Mouse (Mus musculus) lung, postnatal 0 days (tissue): ENCODE data around the gene Lbr. TPM values are rescaled to one million over a fixed set of nuclear protein-coding genes. Genes with fewer than 3 reads are reported as not detected.

Experiments
- ATAC-seq: fragments of 200-750 bp; cut with Nextera tagmentation; 2 replicates; pipeline ENCODE4 v1.8.0; 2017; ENCODE audit warnings: moderate library complexity
- DNase-seq: peaks from one replicate; pipeline ENCODE4 v3.0.0-alpha.2; 2016; ENCODE audit warnings: low spot score
- H3K27ac ChIP-seq: fragments of 300-500 bp; sonication (generic); 2 replicates; pipeline ENCODE4 v1.5.1; 2014; ENCODE audit warnings: antibody characterized with exemption, mild to moderate bottlenecking, low read length, mixed read lengths
- H3K27me3 ChIP-seq: fragments of 300-500 bp; sonication (generic); replicated peaks from 2 replicates; pipeline ENCODE4 v1.6.1; 2014; ENCODE audit warnings: low read length, mixed read lengths; ENCODE audit not compliant: insufficient read depth
- H3K36me3 ChIP-seq: fragments of 300-500 bp; sonication (generic); 2 replicates; pipeline ENCODE4 v1.6.1; 2014; ENCODE audit warnings: low read length, mixed read lengths; ENCODE audit not compliant: insufficient read depth
- H3K4me1 ChIP-seq: fragments of 300-500 bp; sonication (generic); 2 replicates; pipeline ENCODE4 v1.6.1; 2014; ENCODE audit warnings: antibody characterized with exemption, low read depth, low read length, mixed read lengths; ENCODE audit not compliant: insufficient read depth
- H3K4me2 ChIP-seq: fragments of 300-500 bp; sonication (generic); replicated peaks from 2 replicates; pipeline ENCODE4 v1.6.1; 2014; ENCODE audit warnings: low read depth, mild to moderate bottlenecking, low read length, moderate library complexity, mixed read lengths
- H3K4me3 ChIP-seq: fragments of 300-500 bp; sonication (generic); 2 replicates; pipeline ENCODE4 v1.5.1; 2014; ENCODE audit warnings: low read depth, low read length
- H3K9ac ChIP-seq: fragments of 300-500 bp; sonication (generic); replicated peaks from 2 replicates; pipeline ENCODE4 v1.6.1; 2014; ENCODE audit warnings: low read depth, mild to moderate bottlenecking
- H3K9me3 ChIP-seq: fragments of 300-500 bp; sonication (generic); 2 replicates; pipeline ENCODE4 v1.6.1; 2016; ENCODE audit warnings: low read length, mixed read lengths
- CTCF ChIP-seq: IDR thresholded peaks from 2 replicates; pipeline ENCODE4 v1.5.1; 2016; ENCODE audit warnings: antibody characterized with exemption, mild to moderate bottlenecking
- EP300 ChIP-seq: IDR thresholded peaks from 2 replicates; pipeline ENCODE4 v1.6.1; 2016; ENCODE audit warnings: antibody characterized with exemption, mild to moderate bottlenecking, control low read depth
- WGBS: fragments of 180-500 bp; shearing (Covaris S2); extraction: QIAGEN DNeasy Blood & Tissue Kit; methylation state at CpG from one replicate; pipeline ENCODE4 v1.1.7; 2014; 5-methylcytosine and 5-hydroxymethylcytosine counted together
- polyA plus RNA-seq: library from polyadenylated mRNA; unstranded; fragments of >200 nt; fragmentation: Nextera tagmentation; extraction: Ambion mirVana; gene quantifications from 2 replicates; pipeline ENCODE4 v1.2.1, GENCODE M21; 2015

The Lbr gene
- polyA plus RNA-seq, 1 experiment from 2014 or later = 51.7 TPM

- Histone ChIP-seq H3K4me2 (no peak overlapping the region), H3K9ac (no peak overlapping the region), H3K9me3 (no peaks in the 10 kb centered on the region), H3K27ac (no peak overlapping the region), H3K4me1 (no peaks in the 10 kb centered on the region), H3K36me3 (peaks cover 36% of the 10 kb centered on the region), H3K4me3 (no peak overlapping the region), H3K27me3 (no peaks in the 10 kb centered on the region)
- 69% methylated on average over 6 of the region's 6 CpGs for WGBS
- DNase-seq (no peak), ATAC-seq (no peak)
- TF ChIP-seq CTCF (no peak), EP300 (no peak)
Measured at GRCm38 (mm10) chr1:181833143-181833542, 9.7 kb downstream of the Lbr start.

GRCm38 (mm10) chr1:181832720-181833119 lies 10.1 kb downstream of the Lbr start:
- ATAC-seq (no peak), DNase-seq (no peak)
- Histone ChIP-seq H3K27me3 (no peaks in the 10 kb centered on the region), H3K9ac (no peak overlapping the region), H3K4me3 (no peak overlapping the region), H3K27ac (no peak overlapping the region), H3K4me2 (no peak overlapping the region), H3K36me3 (peaks cover 40% of the 10 kb centered on the region), H3K9me3 (no peaks in the 10 kb centered on the region), H3K4me1 (no peaks in the 10 kb centered on the region)
- 89% methylated on average over 5 of the region's 5 CpGs for WGBS
- no peak for TF ChIP-seq CTCF
- no peak for TF ChIP-seq EP300

GRCm38 (mm10) chr1:181828365-181828764 lies 14.5 kb downstream of the Lbr start:
- no peak overlapping the region for H3K4me2 ChIP-seq
- H3K9ac ChIP-seq = no peak overlapping the region
- H3K27ac ChIP-seq = no peak overlapping the region
- no peaks in the 10 kb centered on the region for H3K4me1 ChIP-seq
- DNase-seq (no peak), ATAC-seq (no peak)
- 91% methylated on average over 5 of the region's 5 CpGs for WGBS
- H3K4me3 ChIP-seq = no peak overlapping the region
- TF ChIP-seq EP300 (no peak), CTCF (peak; percentile 55)
- H3K27me3 ChIP-seq = no peaks in the 10 kb centered on the region
- no peaks in the 10 kb centered on the region for H3K9me3 ChIP-seq
- H3K36me3 ChIP-seq = peaks cover 51% of the 10 kb centered on the region

- Histone ChIP-seq H3K9ac (no peak overlapping the region), H3K9me3 (no peaks in the 10 kb centered on the region), H3K27me3 (no peaks in the 10 kb centered on the region), H3K36me3 (peaks cover 48% of the 10 kb centered on the region), H3K27ac (no peak overlapping the region), H3K4me3 (no peak overlapping the region), H3K4me1 (no peaks in the 10 kb centered on the region), H3K4me2 (no peak overlapping the region)
- WGBS = 95% methylated on average over 7 of the region's 7 CpGs
- no peak for TF ChIP-seq EP300
- TF ChIP-seq CTCF = no peak
- DNase-seq = no peak
- no peak for ATAC-seq
Measured at GRCm38 (mm10) chr1:181826716-181827115, 16.1 kb downstream of the Lbr start.

- 84% methylated on average over 18 of the region's 18 CpGs for WGBS
- no peaks in the 10 kb centered on the region for H3K9me3 ChIP-seq
- no peak for TF ChIP-seq EP300
- ATAC-seq (no peak), DNase-seq (no peak)
- peaks cover 19% of the 10 kb centered on the region for H3K36me3 ChIP-seq
- H3K4me1 ChIP-seq = no peaks in the 10 kb centered on the region
- no peaks in the 10 kb centered on the region for H3K27me3 ChIP-seq
- no peak overlapping the region for H3K4me3 ChIP-seq
- no peak overlapping the region for H3K27ac ChIP-seq
- H3K4me2 ChIP-seq = no peak overlapping the region
- H3K9ac ChIP-seq = no peak overlapping the region
Measured at GRCm38 (mm10) chr1:181811481-181812223, 31.2 kb downstream of the Lbr start.

- WGBS = 51% methylated on average over 4 of the region's 4 CpGs
Measured at GRCm38 (mm10) chr1:181800667-181801066, 42.2 kb downstream of the Lbr start.

More at GRCm38 (mm10) chr1:181800667-181801066, 42.2 kb downstream of the Lbr start:
- Histone ChIP-seq H3K4me1 (no peaks in the 10 kb centered on the region), H3K4me3 (no peak overlapping the region), H3K36me3 (no peaks in the 10 kb centered on the region), H3K4me2 (no peak overlapping the region), H3K9ac (no peak overlapping the region), H3K27me3 (no peaks in the 10 kb centered on the region), H3K9me3 (no peaks in the 10 kb centered on the region), H3K27ac (no peak overlapping the region)
- ATAC-seq (peak; percentile 58), DNase-seq (peak; percentile 22)
- no peak for TF ChIP-seq CTCF
- TF ChIP-seq EP300 = no peak
